Mouse (Mus musculus) heart, embryonic 10.5 days (tissue): ENCODE measurements around the gene Gli1. TPM values are rescaled to one million over a fixed set of nuclear protein-coding genes. Genes with fewer than 3 reads are reported as not detected.
"Not testable (repeated sequence)": the region's sequence is repeated elsewhere in the genome, so short reads cannot be mapped to it uniquely, and the experiment has no call there.

Source experiments
- DNase-seq: peaks from one replicate; pipeline ENCODE4 v3.0.0-alpha.2; 2017; ENCODE audit warnings: low spot score
- H3K27ac ChIP-seq: fragments of 300-500 bp; sonication (generic); 2 replicates; pipeline ENCODE4 v1.5.1; 2016; ENCODE audit warnings: mild to moderate bottlenecking
- H3K27me3 ChIP-seq: fragments of 300-500 bp; sonication (generic); 2 replicates; pipeline ENCODE4 v1.6.1; 2016; ENCODE audit warnings: mild to moderate bottlenecking; ENCODE audit not compliant: poor library complexity, insufficient read depth, severe bottlenecking
- H3K36me3 ChIP-seq: fragments of 300-500 bp; sonication (generic); 2 replicates; pipeline ENCODE4 v1.6.1; 2016; ENCODE audit warnings: mild to moderate bottlenecking, moderate library complexity
- H3K4me1 ChIP-seq: fragments of 300-500 bp; sonication (generic); 2 replicates; pipeline ENCODE4 v1.6.1; 2016; ENCODE audit warnings: mild to moderate bottlenecking
- H3K4me3 ChIP-seq: fragments of 300-500 bp; sonication (generic); 2 replicates; pipeline ENCODE4 v1.5.1; 2016; ENCODE audit warnings: mild to moderate bottlenecking, moderate library complexity
- H3K9me3 ChIP-seq: fragments of 300-500 bp; sonication (generic); 2 replicates; pipeline ENCODE4 v1.6.1; 2016; ENCODE audit warnings: mild to moderate bottlenecking, moderate library complexity
- WGBS: fragments of 180-500 bp; shearing (Covaris S2); methylation state at CpG from one replicate; pipeline ENCODE4 v1.1.7; 2016; 5-methylcytosine and 5-hydroxymethylcytosine counted together
- polyA plus RNA-seq: library from polyadenylated mRNA; unstranded; fragments of >200 nt; fragmentation: Nextera tagmentation; extraction: Ambion mirVana; gene quantifications from 2 replicates; pipeline ENCODE4 v1.2.1, GENCODE M21; 2016

Gene Gli1
- polyA plus RNA-seq, 1 experiment from 2014 or later = 4.8 TPM

GRCm38 (mm10) chr10:127325454-127326016 is 16.2 kb downstream of the Gli1 start:
- peak overlapping the region; percentile 66 for H3K4me3 ChIP-seq
- H3K9me3 ChIP-seq = no peaks in the 10 kb centered on the region
- H3K27ac ChIP-seq = peak overlapping the region; percentile 62; the same call in 1 of the 2 replicates
- no peaks in the 10 kb centered on the region for H3K36me3 ChIP-seq
- peaks cover 29% of the 10 kb centered on the region for H3K4me1 ChIP-seq
- WGBS = 29% methylated on average over 14 of the region's 14 CpGs
- H3K27me3 ChIP-seq = peaks cover 100% of the 10 kb centered on the region
- no peak for DNase-seq

GRCm38 (mm10) chr10:127324495-127324894 is 17.3 kb downstream of the Gli1 start:
- no peak overlapping the region for H3K4me3 ChIP-seq
- peaks cover 29% of the 10 kb centered on the region for H3K4me1 ChIP-seq
- no peaks in the 10 kb centered on the region for H3K36me3 ChIP-seq
- no peak overlapping the region for H3K27ac ChIP-seq
- no peak for DNase-seq
- 12% methylated on average over 7 of the region's 7 CpGs for WGBS
- H3K27me3 ChIP-seq = peaks cover 89% of the 10 kb centered on the region
- H3K9me3 ChIP-seq = no peaks in the 10 kb centered on the region

- H3K27ac ChIP-seq = no peak overlapping the region
- peaks cover 77% of the 10 kb centered on the region for H3K27me3 ChIP-seq
- no peak overlapping the region for H3K4me3 ChIP-seq
- H3K36me3 ChIP-seq = no peaks in the 10 kb centered on the region
- no peaks in the 10 kb centered on the region for H3K9me3 ChIP-seq
- no peak for DNase-seq
- H3K4me1 ChIP-seq = peaks cover 29% of the 10 kb centered on the region
- 62% methylated on average over 17 of the region's 17 CpGs for WGBS
These were observed 18.5 kb downstream of the Gli1 start for GRCm38 (mm10) chr10:127323131-127323855.

- Histone ChIP-seq H3K27ac (no peak overlapping the region), H3K36me3 (no peaks in the 10 kb centered on the region), H3K4me1 (peaks cover 29% of the 10 kb centered on the region), H3K9me3 (no peaks in the 10 kb centered on the region), H3K4me3 (no peak overlapping the region), H3K27me3 (peaks cover 71% of the 10 kb centered on the region)
- WGBS = 71% methylated on average over 4 of the region's 4 CpGs
- no peak for DNase-seq
These were observed 19.1 kb downstream of the Gli1 start for GRCm38 (mm10) chr10:127322669-127323068.

- Histone ChIP-seq H3K4me3 (no peak overlapping the region), H3K27me3 (peaks cover 66% of the 10 kb centered on the region), H3K27ac (no peak overlapping the region), H3K9me3 (no peaks in the 10 kb centered on the region), H3K4me1 (peaks cover 29% of the 10 kb centered on the region), H3K36me3 (no peaks in the 10 kb centered on the region)
- no peak for DNase-seq
- WGBS = 51% methylated on average over 13 of the region's 13 CpGs
These were observed 19.6 kb downstream of the Gli1 start for GRCm38 (mm10) chr10:127322178-127322577.

- H3K36me3 ChIP-seq = no peaks in the 10 kb centered on the region
- H3K9me3 ChIP-seq = no peaks in the 10 kb centered on the region
- H3K4me1 ChIP-seq = peaks cover 25% of the 10 kb centered on the region
- peaks cover 61% of the 10 kb centered on the region for H3K27me3 ChIP-seq
- DNase-seq = no peak
- no peak within 1 kb of the TSS for H3K4me3 ChIP-seq
- WGBS = 59% methylated on average over 3 of the region's 3 CpGs
- H3K27ac ChIP-seq = no peak within 1 kb of the TSS
These were observed 20.2 kb downstream of the Gli1 start, which contains the start of gene Arhgap9 for GRCm38 (mm10) chr10:127321621-127322020. TSS of gene Arhgap9 (plus strand) at chr10:127321964.

- Histone ChIP-seq H3K27me3 (peaks cover 44% of the 10 kb centered on the region), H3K4me1 (peaks cover 11% of the 10 kb centered on the region), H3K4me3 (no peak overlapping the region), H3K36me3 (no peaks in the 10 kb centered on the region), H3K27ac (no peak overlapping the region), H3K9me3 (no peaks in the 10 kb centered on the region)
- whole genome bisulfite sequencing = 74% methylated on average over 7 of the region's 7 CpGs
- DNase-seq = no peak
These were observed 21.8 kb downstream of the Gli1 start for GRCm38 (mm10) chr10:127319969-127320368.

GRCm38 (mm10) chr10:127318009-127318408 is 23.8 kb downstream of the Gli1 start:
- Histone ChIP-seq H3K36me3 (no peaks in the 10 kb centered on the region), H3K27me3 (peaks cover 24% of the 10 kb centered on the region), H3K9me3 (no peaks in the 10 kb centered on the region), H3K27ac (no peak overlapping the region), H3K4me1 (peaks cover 9% of the 10 kb centered on the region; the same call in 1 of the 2 replicates), H3K4me3 (no peak overlapping the region)
- 50% methylated on average over 4 of the region's 4 CpGs for WGBS
- DNase-seq = no peak

- no peaks in the 10 kb centered on the region for H3K9me3 ChIP-seq
- no peak overlapping the region for H3K4me3 ChIP-seq
- peaks cover 17% of the 10 kb centered on the region for H3K27me3 ChIP-seq
- DNase-seq = no peak
- no peak overlapping the region for H3K27ac ChIP-seq
- no peaks in the 10 kb centered on the region for H3K36me3 ChIP-seq
- 0 out of 2 replicates have a peak, but pooled peaks cover 3% of the 10 kb centered on the region for H3K4me1 ChIP-seq
- WGBS = 78% methylated on average over 2 of the region's 2 CpGs
These were observed 24.5 kb downstream of the Gli1 start for GRCm38 (mm10) chr10:127317277-127317676.

- not testable (repeated sequence) for DNase-seq, H3K4me3 ChIP-seq, H3K4me1 ChIP-seq, H3K27me3 ChIP-seq, H3K36me3 ChIP-seq, H3K9me3 ChIP-seq, H3K27ac ChIP-seq
- 62% methylated on average over 1 of the region's 1 CpGs for WGBS
These were observed 26.8 kb downstream of the Gli1 start for GRCm38 (mm10) chr10:127314950-127315349.

GRCm38 (mm10) chr10:127313516-127313915 is 28.3 kb downstream of the Gli1 start:
- DNase-seq, H3K9me3 ChIP-seq, H3K4me3 ChIP-seq, H3K27ac ChIP-seq, H3K27me3 ChIP-seq, H3K4me1 ChIP-seq: not testable (repeated sequence)
- WGBS = 86% methylated on average over 5 of the region's 5 CpGs
- H3K36me3 ChIP-seq = peaks cover 16% of the 10 kb centered on the region

- no peaks in the 10 kb centered on the region for H3K9me3 ChIP-seq
- WGBS = 72% methylated on average over 4 of the region's 4 CpGs
- H3K27me3 ChIP-seq = no peaks in the 10 kb centered on the region; the same call in 1 of the 2 replicates
- H3K4me3 ChIP-seq = no peak overlapping the region
- DNase-seq = no peak
- H3K27ac ChIP-seq = no peak overlapping the region
- peaks cover 10% of the 10 kb centered on the region for H3K4me1 ChIP-seq
- H3K36me3 ChIP-seq = peaks cover 22% of the 10 kb centered on the region
These were observed 28.9 kb downstream of the Gli1 start for GRCm38 (mm10) chr10:127312858-127313257.

GRCm38 (mm10) chr10:127312356-127312676 is 29.5 kb downstream of the Gli1 start:
- H3K9me3 ChIP-seq = no peaks in the 10 kb centered on the region
- peak overlapping the region; percentile 91 for H3K27ac ChIP-seq
- DNase-seq = peak; percentile 92
- H3K27me3 ChIP-seq = no peaks in the 10 kb centered on the region
- H3K4me1 ChIP-seq = peaks cover 10% of the 10 kb centered on the region
- peak overlapping the region; percentile 77 for H3K4me3 ChIP-seq
- peaks cover 28% of the 10 kb centered on the region for H3K36me3 ChIP-seq
- 2% methylated on average over 4 of the region's 4 CpGs for WGBS
